Mouse (Mus musculus): ENCODE data around the gene Hist1h3a.
"Not testable (repeated sequence)": the region's sequence is repeated elsewhere in the genome, so short reads cannot be mapped to it uniquely, and the experiment has no call there.

The Hist1h3a gene

DNA sequence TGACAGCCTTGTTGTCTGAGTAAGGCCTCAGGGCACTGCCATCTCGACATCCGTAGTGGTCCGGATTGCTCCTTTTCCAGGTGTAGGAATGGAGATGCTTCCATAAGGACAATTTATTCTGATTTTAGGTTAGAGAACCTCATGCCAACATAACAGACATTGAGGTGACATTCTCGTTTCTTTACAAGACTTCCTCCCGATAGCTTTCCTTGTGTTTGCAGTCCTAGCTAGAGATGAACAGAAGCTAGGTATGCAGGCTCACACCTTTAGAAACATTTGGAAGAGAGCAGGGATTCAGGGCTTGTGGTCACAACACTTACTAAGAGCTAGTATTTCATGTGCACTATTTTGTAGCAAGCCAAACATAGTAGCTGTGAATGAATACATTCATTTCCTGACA, 19.0 kb downstream of the Hist1h3a start:
- no peak for DNase-seq (ENCODE audit: low spot score in 2 of 2)

GRCm38 (mm10) chr13:23742007-23742406, 20.2 kb downstream of the Hist1h3a start:
- DNase-seq (ENCODE audit: low spot score in 2 of 2): no peak

- DNase-seq (ENCODE audit: low spot score in 2 of 2): no peak
Observed at GRCm38 (mm10) chr13:23740910-23741309, 21.3 kb downstream of the Hist1h3a start.

GRCm38 (mm10) chr13:23740256-23740840, 21.8 kb downstream of the Hist1h3a start:
- DNase-seq (ENCODE audit: low spot score in 2 of 2): no peak

DNA sequence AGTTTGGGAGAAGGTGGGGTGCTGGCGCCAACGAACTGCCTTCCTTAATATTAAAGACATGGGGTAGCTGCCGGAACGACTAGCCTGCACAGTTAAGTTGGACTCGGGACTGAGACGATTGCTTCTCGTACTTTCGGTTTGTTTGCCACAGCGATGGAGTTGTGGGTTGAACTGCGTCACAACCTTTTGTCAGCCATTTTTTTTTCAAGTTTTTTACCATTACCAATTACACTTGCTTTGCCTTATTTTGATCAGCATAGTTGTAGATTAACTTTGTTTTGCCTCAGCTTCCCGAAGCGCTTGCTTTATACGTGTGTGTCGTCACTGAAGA, 22.3 kb downstream of the Hist1h3a start:
- no peak for DNase-seq (ENCODE audit: low spot score in 2 of 2)

DNA sequence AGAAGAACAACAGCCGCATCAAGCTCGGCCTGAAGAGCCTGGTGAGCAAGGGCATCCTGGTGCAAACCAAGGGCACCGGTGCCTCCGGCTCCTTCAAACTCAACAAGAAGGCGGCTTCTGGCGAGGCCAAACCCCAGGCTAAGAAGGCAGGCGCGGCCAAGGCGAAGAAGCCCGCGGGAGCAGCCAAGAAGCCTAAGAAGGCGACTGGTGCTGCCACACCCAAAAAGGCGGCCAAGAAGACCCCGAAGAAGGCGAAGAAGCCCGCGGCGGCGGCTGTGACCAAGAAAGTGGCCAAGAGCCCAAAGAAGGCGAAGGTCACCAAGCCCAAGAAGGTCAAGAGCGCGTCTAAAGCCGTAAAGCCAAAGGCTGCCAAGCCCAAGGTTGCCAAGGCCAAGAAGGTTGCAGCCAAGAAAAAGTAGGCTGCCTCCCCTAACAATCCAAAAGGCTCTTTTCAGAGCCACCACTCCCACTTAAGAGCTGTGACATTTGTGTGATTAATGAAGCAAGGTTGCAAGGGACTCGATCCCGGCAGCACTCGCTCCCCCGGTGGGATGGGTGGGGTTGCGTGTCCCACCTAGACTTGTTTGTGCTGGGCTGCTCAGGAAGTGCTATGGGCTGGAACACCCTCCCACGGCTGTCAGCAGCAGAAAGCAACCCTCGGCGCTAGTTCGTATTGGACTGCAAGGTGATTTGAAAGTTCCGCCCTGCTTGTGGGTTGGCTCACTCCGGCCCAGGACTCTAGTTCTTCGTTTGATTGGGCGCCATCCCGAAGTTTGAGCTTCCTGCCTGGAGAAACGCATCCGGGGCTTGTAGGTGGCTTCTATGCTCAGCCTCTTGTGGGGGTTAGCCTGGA, 22.9 kb downstream of the Hist1h3a start:
- peak; percentile 95 to 96 for DNase-seq (ENCODE audit: low spot score in 2 of 2)

- peak; percentile 87 to 91 for DNase-seq (ENCODE audit: low spot score in 2 of 2)
Observed at GRCm38 (mm10) chr13:23738677-23739068, 23.5 kb downstream of the Hist1h3a start, which contains the start of gene Hist1h1c. Gene Hist1h1c (plus strand): TSS chr13:23738808.

GRCm38 (mm10) chr13:23738041-23738440, 24.1 kb downstream of the Hist1h3a start:
- DNase-seq (ENCODE audit: low spot score in 2 of 2): no peak

DNA sequence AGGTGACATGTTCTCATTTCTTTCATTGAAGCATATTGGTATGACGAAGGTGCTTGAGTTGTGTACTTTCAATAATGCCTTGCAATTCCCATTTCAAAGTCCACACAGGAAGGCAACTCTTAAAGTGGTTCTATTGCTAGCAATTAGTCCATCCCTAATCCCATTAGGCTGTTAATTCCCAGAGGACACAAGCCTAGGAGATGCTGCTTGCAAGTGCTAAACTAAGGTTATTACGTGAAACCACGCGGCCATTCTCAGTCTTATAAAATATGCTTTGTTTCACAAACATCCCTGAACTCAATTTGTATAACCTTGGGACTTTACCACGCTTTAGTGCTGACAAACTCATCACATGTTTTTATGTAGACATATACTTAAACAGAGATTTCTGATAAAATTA, 25.1 kb downstream of the Hist1h3a start:
- no peak for DNase-seq (ENCODE audit: low spot score in 2 of 2)

- peak; percentile 36 to 57 for DNase-seq (ENCODE audit: low spot score in 2 of 2)
Observed at GRCm38 (mm10) chr13:23732156-23732804, 29.9 kb downstream of the Hist1h3a start.

DNA sequence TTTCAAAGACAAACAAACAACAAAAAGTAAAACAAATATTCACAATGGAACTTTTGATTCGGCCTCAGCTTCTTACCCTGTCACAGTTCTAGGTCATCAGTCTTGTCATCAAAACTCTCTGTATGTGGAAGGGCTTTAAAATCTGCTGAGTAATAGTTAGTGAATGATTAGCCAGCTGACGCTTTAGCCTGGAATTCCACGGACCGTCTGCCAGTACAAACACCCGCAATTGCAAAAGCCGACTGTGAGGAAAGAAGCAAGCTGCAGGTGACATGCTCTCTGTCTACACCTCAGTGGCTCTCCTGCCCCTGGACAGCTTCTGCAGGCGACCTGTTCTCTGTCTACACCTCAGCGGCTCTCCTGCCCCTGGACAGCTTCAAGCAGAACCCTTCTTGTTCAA, 31.7 kb downstream of the Hist1h3a start:
- no peak for DNase-seq (ENCODE audit: low spot score in 2 of 2)

DNA sequence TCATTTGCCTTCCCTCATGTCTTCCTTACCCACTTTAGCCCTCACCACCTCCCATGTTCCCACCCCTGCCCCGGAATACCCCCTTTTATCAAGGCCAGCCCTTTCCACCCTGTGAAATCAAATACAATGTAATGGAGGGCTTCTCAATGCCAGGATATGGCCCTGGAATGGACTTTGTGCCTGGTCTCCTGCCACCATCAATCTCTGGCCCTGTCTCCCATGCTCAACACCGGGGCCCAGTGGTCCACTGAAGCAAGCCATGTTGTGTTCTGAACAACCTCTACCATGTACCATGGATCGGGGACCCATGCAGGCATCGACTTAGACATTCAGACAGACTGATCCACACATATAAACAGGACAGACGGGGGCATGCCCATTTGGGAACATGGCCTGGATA, 32.5 kb downstream of the Hist1h3a start:
- DNase-seq (ENCODE audit: low spot score in 2 of 2): no peak

- DNase-seq (ENCODE audit: low spot score in 2 of 2): no peak
Observed at GRCm38 (mm10) chr13:23729192-23729525, 33.0 kb downstream of the Hist1h3a start.

DNA sequence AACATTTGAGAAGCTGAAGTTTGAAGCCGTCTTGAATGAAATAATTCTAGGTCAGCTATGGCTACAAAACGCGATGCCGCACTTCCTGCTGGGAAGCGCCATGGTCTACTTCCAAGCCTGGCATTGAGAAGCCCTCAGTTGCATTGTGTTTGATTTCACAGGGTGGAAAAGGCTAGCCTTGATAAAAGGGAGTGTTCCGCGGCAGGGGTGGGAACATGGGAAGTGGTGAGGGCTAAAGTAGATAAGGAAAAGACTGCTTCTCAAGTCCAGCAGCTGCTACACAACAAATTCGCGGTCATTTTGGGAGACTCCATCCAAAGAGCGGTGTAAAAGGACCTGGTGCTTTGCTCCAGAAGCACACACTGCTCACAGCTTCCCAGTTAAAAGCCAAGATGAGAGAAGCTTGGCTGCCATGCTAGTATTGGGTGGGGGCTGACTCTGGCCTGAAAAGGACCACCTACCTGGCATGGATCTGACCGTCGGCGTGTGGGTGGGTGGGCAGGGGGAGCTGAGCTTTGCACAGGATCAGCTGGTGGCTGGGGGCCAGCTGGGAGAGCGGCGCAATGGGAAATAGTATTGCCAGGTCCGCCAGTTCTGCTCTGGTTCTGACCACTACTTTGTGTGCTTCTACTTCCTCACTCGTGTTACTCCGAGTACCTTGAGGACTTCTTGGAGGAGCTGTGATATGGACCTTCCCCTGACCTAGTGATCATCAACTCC, 33.6 kb downstream of the Hist1h3a start:
- no peak for DNase-seq (ENCODE audit: low spot score in 2 of 2)

DNA sequence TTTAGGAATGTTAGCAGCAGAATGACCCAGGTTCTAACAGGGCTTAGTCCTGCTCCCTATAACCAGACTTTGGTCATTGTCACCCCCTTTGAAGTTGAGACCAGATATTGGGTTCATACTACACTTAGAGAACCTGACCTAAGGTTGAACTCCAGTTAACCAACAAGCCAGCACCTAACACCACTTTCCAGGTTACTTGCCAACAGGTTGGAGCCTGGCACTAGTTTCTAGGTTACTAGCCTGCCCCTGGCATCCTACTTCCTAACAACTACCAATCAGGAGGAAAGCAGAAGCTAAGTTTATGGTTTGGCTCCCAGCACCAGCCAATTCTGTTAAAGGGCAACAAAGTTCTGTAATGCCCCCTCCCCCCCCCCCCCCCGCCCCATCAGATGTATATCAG, 37.0 kb downstream of the Hist1h3a start:
- DNase-seq (ENCODE audit: low spot score in 2 of 2): no peak

DNA sequence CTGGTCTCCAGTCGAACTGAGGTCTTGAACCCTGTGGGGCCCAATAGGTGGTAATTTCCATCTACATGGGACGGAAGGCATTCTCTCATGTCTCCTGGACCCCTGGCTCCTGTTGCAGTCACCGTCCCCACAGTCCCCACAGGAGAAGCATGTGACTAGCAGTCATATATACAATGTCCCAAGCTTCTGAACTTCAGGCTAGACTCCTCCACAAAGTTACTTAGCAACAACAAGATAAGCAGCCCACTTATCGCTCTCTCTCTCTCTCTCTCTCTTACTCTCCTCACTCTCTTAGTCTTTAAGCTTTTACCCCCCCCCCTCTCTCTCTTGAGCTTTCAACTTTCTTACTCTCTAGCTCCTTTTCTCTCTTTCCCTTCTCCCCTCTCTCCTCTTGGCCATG, 37.9 kb downstream of the Hist1h3a start:
- DNase-seq (ENCODE audit: low spot score in 2 of 2): no peak

DNA sequence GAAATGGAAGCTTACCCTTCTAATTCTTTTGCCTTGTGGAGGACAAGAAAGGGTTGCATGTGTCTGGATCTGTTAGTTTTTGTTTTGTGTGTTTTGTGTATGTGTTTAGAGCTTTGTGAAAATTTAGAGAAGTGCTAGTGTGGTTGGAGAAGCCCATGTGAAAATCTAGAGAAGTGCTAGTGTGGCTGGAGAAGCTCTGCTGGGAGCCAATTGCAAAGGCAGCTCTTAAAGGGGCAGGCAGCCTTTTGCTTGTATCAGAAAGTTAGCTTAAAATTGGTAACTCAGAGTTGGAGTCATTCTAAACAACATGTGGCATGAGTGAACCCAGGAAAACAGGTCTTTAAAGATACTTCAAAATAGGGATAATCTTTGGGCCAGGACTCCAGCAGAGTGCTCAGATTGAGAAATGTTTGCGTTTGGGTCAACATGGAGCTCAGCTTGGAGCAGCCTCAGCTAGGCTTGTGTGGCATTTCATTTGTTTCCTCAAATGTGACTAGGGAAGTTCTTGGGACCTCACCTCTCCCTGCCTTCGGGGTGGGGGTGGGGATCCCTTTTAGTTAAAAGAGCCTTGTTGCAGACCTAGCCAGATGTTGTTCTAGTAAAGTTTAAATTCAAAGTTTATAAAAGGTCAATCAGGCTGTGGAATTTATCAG, 44.5 kb downstream of the Hist1h3a start:
- DNase-seq (ENCODE audit: low spot score in 2 of 2): not testable (repeated sequence)

DNA sequence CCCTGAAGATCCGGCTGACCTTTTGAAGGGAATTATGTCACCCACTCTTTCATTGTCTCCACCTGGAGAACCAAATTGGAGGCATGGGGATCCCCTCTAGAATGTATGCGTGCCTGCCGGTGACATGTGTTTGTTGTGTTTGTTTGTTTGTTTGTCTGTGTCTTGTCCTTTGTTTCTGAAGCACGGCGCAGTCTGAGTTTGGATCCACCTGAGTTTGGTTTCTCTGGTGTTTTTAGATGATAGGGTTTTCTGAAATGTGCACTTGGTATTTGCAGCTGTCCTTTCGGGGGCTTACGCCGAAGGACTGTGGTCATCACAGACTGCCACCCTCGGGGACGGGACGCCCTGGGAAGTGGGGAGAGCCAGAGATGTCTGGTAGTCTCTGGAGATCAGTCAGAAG, 45.0 kb downstream of the Hist1h3a start:
- DNase-seq (ENCODE audit: low spot score in 2 of 2): no peak

- DNase-seq (ENCODE audit: low spot score in 2 of 2): no peak
Observed at GRCm38 (mm10) chr13:23716261-23717042, 45.7 kb downstream of the Hist1h3a start.

Data from right cerebral cortex, adult 2 months (tissue).